Mouse (Mus musculus) lung, adult 18-20 months (tissue): ENCODE data around the gene Atp11c.

Experiments used
- DNase-seq, 2 experiments: peaks; one replicate each; pipeline ENCODE4 v3.0.0; 2022; ENCODE audit warnings: mixed read lengths in 2 of 2

The Atp11c gene

DNA sequence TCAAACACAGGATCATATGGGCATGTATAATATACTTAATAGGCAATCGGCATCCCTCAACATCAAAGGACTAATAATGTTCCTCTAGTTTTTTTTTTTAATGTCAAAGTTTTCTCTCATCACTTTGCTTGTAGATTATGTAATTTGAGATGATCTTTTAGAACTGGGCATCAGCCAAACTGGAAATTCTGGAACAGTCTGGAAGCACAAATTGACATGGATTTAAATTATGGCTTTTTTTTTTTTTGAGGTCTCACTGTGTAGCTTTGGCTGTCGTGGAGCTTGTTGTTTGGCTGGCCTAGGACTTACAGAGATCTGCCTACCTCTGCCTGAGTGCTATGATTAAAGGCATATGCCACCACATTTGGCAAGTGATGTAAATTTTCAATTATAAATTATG lies 210.8 kb downstream of the Atp11c start:
- no peak for DNase-seq

DNA sequence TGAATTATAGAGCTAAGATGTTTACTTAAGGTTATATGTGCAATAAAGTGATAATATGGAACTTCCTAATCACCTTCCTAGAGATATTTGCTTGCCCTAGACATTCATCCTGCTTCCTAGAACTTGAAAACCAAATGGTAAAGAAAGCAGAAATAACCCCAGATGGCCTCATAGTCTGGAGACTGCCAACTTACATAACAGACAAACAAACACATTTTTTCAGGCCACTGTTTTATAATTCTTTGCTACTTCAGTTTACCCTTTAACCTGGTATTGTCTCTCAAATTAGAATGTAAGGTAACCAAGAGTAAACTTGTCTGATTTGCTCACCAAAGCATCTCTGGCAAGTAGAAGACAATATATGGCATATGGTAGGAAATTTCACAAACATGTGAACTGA lies 212.1 kb downstream of the Atp11c start:
- no peak for DNase-seq

DNA sequence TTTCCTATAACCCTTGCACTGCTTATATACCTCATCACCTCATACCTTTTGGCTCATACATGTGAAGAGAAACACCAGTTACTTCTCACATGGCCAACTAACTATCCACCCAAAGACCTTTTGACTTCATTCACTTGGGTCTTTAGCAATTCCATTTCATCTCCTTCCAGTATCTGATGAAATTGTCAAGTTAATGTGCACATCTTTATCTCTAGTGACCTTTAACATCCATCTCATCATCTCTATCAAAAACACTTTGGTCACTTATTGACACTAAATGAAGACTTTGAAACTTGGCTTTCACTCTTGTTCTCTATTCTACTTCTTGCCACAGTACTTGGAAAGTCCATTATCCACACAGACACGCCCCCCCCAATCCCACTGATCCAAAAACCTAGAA lies 243.8 kb downstream of the Atp11c start:
- DNase-seq = no peak

DNA sequence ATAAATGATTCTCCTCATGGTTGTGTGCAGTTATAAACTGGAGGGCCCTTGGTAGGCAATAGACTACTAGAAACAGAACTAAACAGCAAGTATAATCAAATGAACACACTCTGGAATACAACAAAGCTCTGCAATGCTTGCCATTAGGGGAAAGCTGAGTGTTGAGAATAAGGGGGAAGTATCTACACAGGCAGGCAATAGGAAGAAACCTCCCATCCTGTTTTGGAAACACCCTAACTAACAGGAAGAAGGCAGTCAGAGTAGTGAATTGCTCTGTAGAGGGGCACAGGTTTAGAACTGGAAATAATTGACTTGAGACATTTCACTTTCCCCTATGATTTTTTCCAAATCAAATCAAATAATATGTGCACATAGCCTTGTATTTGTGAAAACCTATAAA lies 247.1 kb downstream of the Atp11c start:
- DNase-seq = peak in 1 of 2 experiments; percentile 12

DNA sequence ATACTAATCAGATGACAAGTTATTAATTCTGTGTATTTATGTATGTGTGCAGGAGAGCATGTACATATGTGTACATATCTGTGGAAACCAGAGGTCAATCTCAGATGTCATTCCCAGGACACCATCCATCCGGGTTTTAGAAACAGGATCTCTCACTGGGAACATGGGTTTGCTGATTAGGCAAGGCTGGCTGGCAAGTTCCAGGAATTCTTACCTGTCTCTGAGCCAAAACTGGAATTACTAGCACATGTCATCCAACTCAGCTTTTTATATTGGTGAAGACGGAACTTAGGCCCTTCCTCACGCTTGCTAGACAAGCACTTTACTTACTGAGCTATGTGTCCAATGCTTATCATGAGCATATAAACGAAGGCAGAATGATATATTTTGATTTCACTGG lies 247.5 kb downstream of the Atp11c start:
- no peak for DNase-seq

DNA sequence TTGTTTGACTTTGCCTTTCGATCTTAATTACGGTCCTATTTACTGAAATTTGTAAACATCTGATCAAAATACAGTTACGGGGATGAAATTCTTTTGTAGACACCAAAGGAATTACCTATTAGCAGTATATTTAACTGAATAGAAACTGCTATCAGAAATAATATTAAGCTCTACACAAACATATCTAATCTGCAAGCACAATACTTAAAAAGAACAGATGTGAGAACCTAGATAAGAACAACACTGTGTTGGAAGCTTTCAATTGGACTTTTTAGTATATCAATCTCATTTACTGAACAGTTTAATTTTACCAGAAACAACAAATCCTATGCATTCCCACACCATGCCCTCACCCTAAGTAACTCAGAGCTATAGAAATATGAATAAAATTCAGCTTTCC lies 262.8 kb downstream of the Atp11c start:
- DNase-seq = no peak

DNA sequence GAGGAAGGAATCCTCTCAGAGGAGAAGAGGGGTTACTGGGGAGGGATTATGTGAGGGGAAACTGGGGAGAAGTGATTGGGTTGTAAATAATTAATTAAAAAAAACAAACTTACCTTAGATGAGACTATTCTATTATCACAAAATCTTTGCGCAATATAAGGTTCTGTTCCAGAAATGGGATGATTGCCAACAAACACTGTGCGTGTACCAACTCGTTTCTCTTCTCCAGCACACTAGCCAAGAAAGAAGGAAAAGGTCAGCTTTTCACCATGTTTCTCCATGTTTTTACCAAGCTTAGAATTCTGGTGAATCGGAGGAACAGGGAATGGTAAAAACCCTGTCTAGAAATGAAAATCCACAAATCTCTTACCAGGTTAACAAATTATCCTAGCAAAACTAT lies 271.2 kb downstream of the Atp11c start:
- no peak for DNase-seq

DNA sequence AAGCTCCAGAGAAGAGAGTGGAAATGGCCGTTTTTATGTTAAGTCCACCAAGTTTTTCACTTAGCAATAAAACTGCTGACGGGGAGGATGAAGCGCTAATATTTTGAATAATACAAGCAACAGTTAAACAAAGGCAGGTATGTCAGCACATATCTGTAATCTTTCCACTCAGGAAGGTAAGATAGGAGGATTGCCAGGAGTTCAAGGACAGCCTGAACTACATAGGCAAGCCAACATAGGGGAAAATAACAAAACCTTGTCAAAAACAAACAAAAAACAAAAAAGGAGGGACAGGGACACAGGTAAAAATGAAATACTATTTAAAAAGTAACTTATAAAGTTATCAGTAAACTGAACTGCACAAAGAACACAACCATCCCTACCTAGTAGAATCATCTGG lies 274.8 kb downstream of the Atp11c start:
- DNase-seq = no peak

DNA sequence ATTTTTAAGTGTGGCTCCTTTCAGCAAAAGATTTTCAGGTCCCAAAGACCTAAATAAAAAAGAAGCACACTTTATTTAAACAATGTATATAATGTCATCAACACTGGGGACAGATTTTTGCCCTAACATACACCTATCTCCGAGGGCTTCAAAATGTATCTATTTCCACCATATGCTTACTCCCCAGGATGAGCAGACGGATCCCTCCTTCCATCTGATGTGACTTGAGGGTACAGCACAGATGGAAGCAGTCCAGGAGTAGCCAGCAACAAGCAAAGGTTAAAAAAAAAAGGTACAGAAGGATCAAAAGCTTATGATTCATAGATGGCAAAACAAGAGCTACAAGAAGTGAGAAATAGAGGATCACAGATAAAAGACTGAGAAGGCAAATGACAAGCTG lies 300.2 kb downstream of the Atp11c start:
- DNase-seq = no peak

DNA sequence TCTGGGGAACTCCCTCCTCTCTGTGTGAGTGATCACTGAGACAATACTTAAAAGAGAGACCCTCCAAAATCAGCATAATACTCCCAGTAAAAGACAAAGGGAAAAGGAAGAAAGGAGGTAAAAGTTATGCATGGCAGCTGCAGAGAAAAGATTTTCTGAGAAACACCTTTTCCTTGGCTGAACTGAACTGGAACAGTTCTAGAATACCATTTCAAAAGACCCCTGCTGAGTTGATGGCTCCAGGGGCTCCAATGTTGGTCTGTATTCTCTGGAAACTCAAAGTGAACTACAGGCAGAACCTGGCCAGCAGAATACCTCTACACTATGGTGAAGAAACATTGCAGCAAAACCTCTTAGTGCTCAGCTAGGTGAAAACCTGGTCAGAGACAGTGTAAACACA lies 337.2 kb downstream of the Atp11c start:
- DNase-seq = no peak

DNA sequence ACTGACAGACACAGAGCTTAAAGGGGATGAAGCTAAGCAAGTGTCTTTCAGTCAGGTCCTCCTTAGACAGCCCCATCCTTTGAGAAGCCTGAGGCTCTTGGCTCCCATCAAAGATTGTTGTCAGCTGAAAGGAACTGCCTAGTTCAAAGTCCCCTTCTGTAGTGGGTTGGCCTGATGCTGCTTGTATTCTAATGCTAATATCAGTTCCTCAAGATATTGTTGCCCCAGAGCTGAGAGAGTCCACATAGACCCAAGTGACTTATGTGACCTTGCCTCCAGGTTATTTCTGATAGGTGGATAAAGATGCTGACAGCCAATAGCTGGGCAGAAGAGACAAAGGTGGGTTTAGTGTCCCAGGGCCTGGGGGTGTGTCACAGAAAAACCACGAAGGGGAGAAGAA lies 404.8 kb downstream of the Atp11c start:
- DNase-seq = no peak

DNA sequence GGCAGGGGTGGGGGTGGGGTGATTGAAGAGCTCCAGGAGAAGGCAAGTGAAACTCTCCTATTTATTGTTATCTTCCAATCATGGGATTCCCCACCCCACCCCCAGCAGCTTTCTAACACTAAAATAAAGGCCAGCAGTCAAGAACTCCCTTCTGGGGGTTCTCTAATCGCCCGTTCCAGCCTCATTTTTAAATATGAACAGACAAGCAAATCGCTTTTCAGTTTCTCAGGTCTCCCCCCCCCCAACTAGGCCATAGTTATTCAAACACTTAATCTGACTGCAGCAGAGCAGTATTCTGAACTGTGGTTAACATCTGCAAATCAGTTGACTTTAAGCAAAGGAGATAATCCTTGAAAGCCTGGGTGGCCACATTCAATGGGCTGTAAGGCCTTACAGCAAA lies 409.9 kb downstream of the Atp11c start:
- DNase-seq = no peak

DNA sequence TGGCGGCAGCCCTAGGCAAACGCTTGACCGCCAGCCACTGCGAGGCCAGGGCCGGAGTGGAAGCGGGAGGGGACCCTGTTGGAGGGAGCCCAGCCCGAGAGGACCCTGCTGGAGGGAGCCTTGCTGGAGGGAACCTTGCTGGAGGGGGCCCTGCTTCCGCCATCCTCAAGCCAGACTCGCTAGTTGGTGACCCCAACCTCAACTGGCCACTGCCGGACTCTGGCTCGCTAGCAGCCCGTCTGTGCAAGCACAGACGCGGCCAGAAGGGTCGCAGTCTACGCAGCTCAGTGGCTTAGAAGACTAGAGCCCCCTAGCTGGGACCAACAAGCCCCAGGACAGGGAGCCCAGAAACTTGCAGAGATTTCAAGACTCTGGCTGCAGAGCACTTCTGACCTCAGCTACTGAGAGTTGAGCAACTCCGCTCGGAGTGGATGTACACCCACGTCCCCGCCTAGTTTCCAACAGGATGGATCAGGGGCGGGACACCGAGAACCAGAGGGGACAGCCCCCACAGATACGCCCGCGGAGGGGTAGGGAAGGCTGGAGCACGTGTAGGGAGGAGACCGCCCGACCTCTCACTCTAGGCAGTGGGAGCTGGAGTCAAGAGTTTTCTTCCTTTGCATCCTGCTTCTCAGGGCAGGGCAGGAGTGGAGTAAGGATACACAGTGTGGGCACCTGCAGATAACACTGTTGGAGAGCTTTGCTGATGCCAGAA lies 413.6 kb downstream of the Atp11c start, which contains the start of gene Mcf2:
Gene Mcf2, minus strand, starts transcription at position 346 of the 715 bp plus-strand sequence.
- DNase-seq = no peak

DNA sequence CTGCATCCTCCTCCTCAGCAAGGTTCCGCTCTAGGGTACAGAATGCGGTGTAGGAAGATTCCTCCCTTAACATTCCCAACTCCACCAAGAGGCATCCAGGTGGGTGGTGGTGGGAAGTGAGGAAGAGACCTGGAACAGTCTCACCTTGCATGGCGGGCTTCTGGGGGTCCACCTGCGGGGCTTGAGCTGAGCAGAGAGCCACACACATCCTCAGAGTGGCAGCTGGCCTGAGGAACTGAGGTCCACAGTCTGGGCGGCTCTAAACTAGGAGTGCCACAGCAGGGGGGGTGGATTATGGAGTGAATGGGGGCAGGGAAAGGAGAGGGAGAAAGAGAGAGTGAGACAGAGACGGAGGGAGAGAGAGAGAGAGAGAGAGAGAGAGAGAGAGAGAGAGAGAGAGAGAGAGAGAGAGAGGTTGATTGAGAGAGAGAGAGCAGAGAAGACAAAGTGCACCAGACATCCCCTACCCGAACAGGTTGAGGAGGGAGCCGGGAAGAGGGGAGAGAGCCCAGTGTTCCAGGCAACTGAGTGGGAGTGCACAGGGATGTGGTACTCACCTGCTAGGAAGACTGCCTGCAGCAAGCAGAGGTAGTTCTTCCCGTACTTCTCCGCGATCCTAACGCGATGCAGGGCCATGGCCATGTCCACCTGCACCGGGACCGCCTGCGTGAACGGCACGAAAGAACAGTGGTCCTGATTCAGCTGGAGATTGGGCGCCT lies 414.3 kb downstream of the Atp11c start:
- no peak for DNase-seq
